Mouse (Mus musculus) heart, postnatal 25 days (tissue): ENCODE data around the gene Fhit. TPM values are rescaled to one million over a fixed set of nuclear protein-coding genes. Genes with fewer than 3 reads are reported as not detected.

Experiments used
- DNase-seq: peaks from one replicate; pipeline ENCODE4 v3.0.0; 2022; ENCODE audit warnings: low spot score
- intact Hi-C: fragments of 180-260 bp; cut with DNase I; formaldehyde crosslinking; loops from one replicate; pipeline ENCODE4 v1.15.1; 2025
- total RNA-seq, 2 experiments: library from RNA; stranded (reverse); gene quantifications; 2 replicates each; pipeline ENCODE4 v1.2.3; 2021

The Fhit gene
- total RNA-seq, 2 experiments from 2014 or later, result 2.9 to 4.0 TPM

GRCm38 (mm10) chr14:10548632-10549031 lies 613.2 kb downstream of the Fhit start:
- intact Hi-C loops, result no loop called here
- DNase-seq, result no peak

- DNase-seq, result no peak
These were observed 615.9 kb downstream of the Fhit start for GRCm38 (mm10) chr14:10545916-10546315.

GRCm38 (mm10) chr14:10534862-10535261 lies 627.0 kb downstream of the Fhit start:
- intact Hi-C loops, result no loop called here
- no peak for DNase-seq

More at GRCm38 (mm10) chr14:10545916-10546315, 615.9 kb downstream of the Fhit start:
- intact Hi-C loops, result no loop called here

- intact Hi-C loops, result no loop called here
- no peak for DNase-seq
These were observed 629.9 kb downstream of the Fhit start for GRCm38 (mm10) chr14:10531748-10532500.

DNA sequence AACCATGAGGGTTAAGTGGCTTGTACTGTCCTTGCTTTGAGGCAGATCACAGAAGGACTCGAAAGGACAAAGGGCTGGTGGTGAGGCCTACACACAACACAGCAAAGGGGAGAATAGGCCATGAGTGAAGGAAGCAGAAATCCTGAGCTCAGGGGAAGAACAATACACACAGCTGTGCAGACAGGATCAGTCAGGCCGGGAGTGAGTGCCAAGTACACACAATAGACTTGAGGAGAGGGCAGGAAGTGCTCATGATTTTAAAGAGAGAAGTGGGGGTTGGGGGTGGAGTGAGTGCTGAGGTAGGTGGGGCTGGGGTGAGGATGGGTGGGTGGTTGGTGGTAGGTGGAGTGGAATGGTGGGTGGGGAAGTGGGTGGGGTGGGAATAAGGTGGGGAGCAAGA lies 635.0 kb downstream of the Fhit start:
- no peak for DNase-seq
- intact Hi-C loops, result no loop called here

- intact Hi-C loops, result no loop called here
- no peak for DNase-seq
These were observed 636.0 kb downstream of the Fhit start for GRCm38 (mm10) chr14:10525786-10526185.

DNA sequence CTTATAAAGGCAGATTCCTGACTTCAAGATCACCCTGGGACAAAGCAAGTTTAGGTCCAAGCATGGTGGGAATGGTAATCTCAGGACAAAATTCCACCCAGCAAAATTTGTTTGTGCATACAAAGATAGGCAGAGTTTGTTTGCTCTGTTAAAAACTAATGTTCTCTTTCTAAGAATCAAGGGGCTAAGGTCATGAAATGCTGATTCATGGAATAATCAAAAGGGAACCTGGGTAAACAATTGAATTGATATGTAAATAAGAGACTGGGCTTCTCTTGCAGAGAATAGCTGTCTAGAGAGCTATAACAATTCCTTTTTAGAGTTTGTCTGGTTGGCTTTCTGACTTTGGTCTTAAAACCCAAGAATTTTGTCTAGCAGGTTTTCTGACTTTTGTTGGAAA lies 647.8 kb downstream of the Fhit start:
- DNase-seq, result no peak
- intact Hi-C loops, result no loop called here

DNA sequence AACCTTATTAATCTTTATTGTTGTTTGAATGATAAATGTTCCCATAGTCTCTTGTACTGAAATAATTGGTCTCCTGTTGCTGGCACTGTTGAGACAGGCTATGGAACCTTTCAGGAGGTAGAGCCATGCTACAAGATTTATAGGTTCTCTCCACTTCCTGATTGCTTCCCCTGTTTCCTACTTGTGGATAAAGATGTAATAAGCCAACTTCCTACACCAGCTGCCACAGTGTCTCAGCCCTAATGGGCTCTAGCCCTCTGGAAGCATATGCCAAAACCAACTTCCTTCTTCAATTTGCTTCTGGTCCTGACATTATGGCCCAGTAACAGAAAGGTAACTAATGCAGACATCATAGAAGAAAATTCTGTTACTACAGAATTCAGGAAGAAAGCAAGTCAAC lies 652.6 kb downstream of the Fhit start:
- DNase-seq, result no peak
- intact Hi-C loops, result no loop called here

DNA sequence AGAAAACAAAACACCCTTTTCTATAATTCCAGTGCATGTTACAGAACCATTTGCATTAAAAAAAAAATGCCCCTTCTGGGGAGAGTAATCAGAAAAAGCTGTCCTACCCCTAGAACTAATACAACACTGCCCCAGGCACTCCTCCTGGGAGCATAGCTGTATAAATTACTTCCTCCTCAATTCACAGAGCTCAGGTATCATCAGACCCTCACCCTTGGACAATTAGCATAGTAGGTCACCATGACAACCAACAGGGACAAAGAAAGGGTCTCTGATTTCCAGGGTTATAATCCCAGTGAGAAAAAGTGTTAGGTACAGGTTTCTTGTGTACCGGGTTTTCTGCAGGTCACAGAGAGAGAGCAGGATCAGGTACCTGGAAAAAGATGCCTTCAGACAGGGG lies 654.3 kb downstream of the Fhit start:
- intact Hi-C loops, result no loop called here
- no peak for DNase-seq

DNA sequence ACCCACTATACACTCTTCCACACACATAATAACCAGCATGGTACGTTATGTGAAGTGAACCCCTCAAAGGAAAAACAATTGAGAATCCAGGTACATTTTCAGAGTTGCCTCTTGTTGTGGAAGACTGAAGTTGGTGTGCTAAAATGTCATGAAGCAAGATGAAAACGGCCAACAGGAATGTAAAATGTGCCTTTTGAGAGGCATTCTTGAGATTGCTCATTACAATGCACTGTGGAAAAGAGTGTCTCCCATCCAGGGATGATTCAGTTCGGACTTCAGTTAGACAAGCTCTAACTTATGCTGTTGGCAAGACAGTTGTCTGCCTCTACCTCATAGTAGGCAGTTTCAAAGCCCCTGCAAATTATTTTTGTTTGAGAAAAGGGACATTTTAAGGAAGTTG lies 676.0 kb downstream of the Fhit start:
- intact Hi-C loops, result no loop called here
- no peak for DNase-seq

GRCm38 (mm10) chr14:10482851-10483613 lies 678.8 kb downstream of the Fhit start:
- intact Hi-C loops, result no loop called here
- no peak for DNase-seq

DNA sequence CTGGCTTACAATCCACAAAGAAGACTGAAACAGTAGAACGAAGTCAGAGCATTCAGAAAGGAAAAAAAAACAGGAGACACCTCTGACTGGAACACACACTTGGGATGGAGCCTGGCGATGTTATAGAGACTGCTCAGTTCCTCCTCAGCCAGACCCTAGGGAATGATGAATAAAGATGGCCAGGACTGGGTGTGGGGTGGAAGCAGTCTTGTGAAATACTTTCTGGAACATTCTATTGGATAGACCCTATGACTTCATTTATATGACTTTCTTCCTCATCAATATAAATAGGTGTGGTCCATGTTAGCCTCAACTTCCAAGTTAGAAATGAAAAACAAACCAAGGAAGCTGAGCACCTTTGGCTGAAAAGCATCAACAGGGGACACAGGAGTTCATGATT lies 680.5 kb downstream of the Fhit start:
- intact Hi-C loops, result no loop called here
- DNase-seq, result no peak

- intact Hi-C loops, result no loop called here
- DNase-seq, result no peak
These were observed 681.2 kb downstream of the Fhit start for GRCm38 (mm10) chr14:10480681-10481080.

DNA sequence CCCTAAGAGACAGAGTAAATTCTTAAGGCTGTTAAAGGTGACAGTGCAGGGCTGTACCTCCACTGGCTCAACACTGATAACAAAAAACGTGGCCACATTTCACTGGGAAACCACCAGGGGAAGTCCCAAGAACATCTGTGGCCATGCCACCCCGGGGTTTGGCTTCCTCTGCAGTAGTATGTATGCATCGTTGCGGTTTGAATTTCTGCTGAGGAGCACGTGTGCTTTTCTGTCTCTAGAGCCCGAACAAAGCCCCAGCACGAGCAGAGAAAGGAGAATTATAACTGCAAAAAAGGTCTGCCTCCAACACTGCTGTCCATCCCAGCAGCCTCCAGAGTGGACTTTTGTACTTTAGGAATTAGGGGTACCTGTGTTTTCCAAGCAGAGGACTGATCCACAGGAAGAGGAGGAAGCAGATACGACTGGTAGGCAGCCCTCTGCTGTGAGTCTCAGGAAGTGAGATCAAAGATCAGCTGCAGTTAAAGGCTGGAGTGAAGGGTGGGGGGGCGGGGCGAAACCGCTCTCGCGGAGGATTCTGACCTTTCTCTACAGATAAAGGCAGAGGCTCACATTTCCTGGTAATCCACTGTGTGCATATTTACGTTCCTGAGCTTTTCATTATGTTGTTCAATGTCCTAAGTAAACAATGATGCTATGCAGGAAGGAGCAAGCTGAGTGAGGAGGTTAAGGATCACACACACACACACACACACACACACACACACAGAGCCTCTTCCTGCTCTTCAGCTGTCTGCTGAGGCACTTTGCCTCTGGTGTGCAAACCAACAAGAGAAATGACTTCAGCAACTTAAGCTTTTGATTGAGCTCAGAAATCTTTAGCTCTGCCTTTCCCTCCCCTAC lies 708.6 kb downstream of the Fhit start:
- intact Hi-C loops, result no loop called here
- no peak for DNase-seq

DNA sequence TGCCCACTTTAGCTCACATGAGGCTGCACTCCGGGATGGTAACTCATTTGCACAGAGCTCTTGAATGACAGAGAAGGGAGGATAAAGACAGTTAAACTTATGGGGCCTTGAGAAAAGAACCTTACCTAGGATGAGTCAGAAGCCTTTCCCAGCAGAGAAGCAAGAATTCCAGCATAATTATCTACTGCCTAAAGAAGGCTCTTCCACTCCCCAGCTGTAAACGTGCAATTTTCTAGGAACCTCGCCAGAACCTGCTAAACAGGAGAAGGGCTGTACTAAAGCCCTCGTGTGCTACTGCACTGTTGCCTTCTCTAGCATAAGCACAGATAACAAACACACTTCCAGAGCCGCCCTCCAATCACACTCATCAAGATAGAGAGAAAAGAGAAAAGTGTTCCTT lies 709.6 kb downstream of the Fhit start:
- DNase-seq, result no peak
- intact Hi-C loops, result no loop called here

- intact Hi-C loops, result no loop called here
- no peak for DNase-seq
These were observed 716.5 kb downstream of the Fhit start for GRCm38 (mm10) chr14:10445360-10445759.

GRCm38 (mm10) chr14:10439007-10439749 lies 722.7 kb downstream of the Fhit start:
- intact Hi-C loops, result no loop called here
- no peak for DNase-seq

DNA sequence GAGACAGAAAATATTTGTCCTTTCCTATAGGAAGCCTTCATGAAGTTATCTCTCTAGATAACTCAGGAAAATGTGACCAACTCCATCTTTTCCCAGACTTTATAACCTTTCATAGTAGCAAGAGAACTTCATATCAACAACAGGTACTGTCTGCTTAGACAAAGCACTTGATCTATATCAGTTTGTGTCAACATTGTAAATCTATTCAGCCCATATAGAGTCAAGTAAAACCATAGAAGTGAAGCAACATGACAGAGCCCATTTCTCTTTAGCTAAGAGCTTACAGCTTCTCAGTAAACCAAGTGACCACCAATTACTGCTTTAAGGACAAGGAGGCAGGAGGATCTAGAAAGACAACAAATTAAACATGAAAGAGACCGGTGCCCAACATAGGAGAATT lies 725.6 kb downstream of the Fhit start:
- intact Hi-C loops, result no loop called here
- DNase-seq, result no peak

- no peak for DNase-seq
- intact Hi-C loops, result no loop called here
These were observed 729.3 kb downstream of the Fhit start for GRCm38 (mm10) chr14:10432502-10432901.
